Mouse (Mus musculus): ENCODE measurements at regions not wholly inside any gene's neighbourhood (a gene's known extent, or its start where the extent isn't known, plus 50 kb on each side); places are given as distances from the start of the nearest gene placed in this dataset.

GRCm38 (mm10) chr11:45799732-45800386, 52.0 kb upstream of the Clint1 start:
- DNase-seq = no peak
- no peak for TF ChIP-seq CTCF (IDR thresholded peaks at IDR 0.05; ENCODE audit: borderline replicate concordance, control insufficient read depth, extremely low read depth, insufficient read depth, low read length, poor library complexity)
- no peak for TF ChIP-seq POLR2A (IDR thresholded peaks at IDR 0.05; ENCODE audit: control insufficient read depth, extremely low read depth, insufficient read depth, low read length, poor library complexity)
- H3K36me3 ChIP-seq (ENCODE audit: control insufficient read depth, insufficient read depth, low read length) = no peaks in the 10 kb centered on the region
- H3K4me1 ChIP-seq (replicated peaks; ENCODE audit: control insufficient read depth, insufficient read depth, low read length) = peaks cover 8% of the 10 kb centered on the region
- no peaks in the 10 kb centered on the region for H3K27me3 ChIP-seq (ENCODE audit: control insufficient read depth, insufficient read depth, low read length)
- H3K4me3 ChIP-seq (ENCODE audit: control insufficient read depth, insufficient read depth, low read length) = no peak overlapping the region
- no peak overlapping the region for H3K27ac ChIP-seq (ENCODE audit: control insufficient read depth, insufficient read depth, low read length)
- 64% methylated on average over 9 of the region's 9 CpGs for WGBS

All from thymus, adult 2 months (tissue).